8 mouse cellular contexts compared by ENCODE assay signal in the genomic region with DNA sequence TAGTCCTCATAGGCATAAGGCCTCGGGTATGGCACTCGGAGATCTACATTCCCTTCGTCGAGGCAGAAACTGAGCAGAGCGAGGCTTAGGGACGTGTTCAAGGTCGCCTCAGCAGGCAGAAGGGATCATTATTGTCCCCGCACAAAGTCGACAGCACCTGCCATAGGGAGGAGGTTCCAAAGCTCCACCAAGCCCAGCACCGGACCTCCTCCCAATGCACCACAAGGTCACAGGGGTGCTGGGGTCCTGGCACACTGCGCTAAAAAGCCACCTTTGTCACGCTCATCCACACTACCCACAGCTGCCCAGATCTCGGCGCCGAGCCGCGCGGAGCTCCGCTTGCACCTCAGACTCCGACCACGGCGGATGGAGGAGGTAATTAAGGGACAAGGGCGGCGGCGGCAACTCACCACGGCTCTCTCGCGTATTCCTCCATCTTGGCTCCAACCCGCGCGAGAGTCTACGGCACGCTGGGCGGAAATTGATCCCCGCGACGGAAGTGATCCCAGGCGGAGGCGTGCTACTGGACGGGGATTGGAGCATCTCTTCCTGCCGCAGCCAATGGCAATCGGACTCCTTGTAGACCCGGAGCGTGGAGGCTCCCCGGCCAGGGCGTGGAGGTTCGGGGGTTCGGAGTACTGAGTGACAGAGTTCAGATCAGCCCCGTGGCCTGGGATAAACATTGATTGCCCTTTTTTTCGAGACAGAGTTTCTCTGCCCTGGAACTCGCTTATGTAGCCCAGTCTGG. TPM values are rescaled to one million over a fixed set of nuclear protein-coding genes. Genes with fewer than 3 reads are reported as not detected.
DNase-seq lines count a peak whose midpoint lies in the region; ATAC-seq and TF ChIP-seq lines count a peak whose summit lies in the region.

Gene Timm17a, minus strand, starts transcription at position 495 of the 748 bp plus-strand sequence.

- H3K9me3 ChIP-seq in embryonic facial prominence, embryonic 13.5 days: no peaks in the 10 kb centered on the region
- H3K9me3 ChIP-seq in limb, embryonic 12.5 days: no peaks in the 10 kb centered on the region
- H3K9me3 ChIP-seq in midbrain, embryonic 15.5 days: no peaks in the 10 kb centered on the region

- ATAC-seq in embryonic facial prominence, embryonic 13.5 days (ENCODE audit: insufficient number of reproducible peaks, insufficient read depth, low FRiP score, low TSS enrichment, low read depth): peak; percentile 99
- peak; percentile 97 for ATAC-seq in limb, embryonic 12.5 days (ENCODE audit: insufficient number of reproducible peaks, insufficient read depth, low FRiP score, low TSS enrichment, low read depth)
- ATAC-seq in midbrain, embryonic 15.5 days (replicated peaks): peak; percentile 100

- H3K4me2 ChIP-seq in embryonic facial prominence, embryonic 13.5 days: peak within 1 kb of the TSS; percentile 85
- H3K4me2 ChIP-seq in limb, embryonic 12.5 days: peak within 1 kb of the TSS; percentile 87
- peak within 1 kb of the TSS; percentile 81 for H3K4me2 ChIP-seq in midbrain, embryonic 15.5 days

- H3K9ac ChIP-seq in embryonic facial prominence, embryonic 13.5 days: peak within 1 kb of the TSS; percentile 99
- H3K9ac ChIP-seq in limb, embryonic 12.5 days (replicated peaks): peak within 1 kb of the TSS; percentile 96
- peak within 1 kb of the TSS; percentile 96 for H3K9ac ChIP-seq in midbrain, embryonic 15.5 days

- peak within 1 kb of the TSS; percentile 86 for H3K27ac ChIP-seq in embryonic facial prominence, embryonic 13.5 days
- H3K27ac ChIP-seq in kidney, adult 2 months (ENCODE audit: insufficient read depth, low read depth, low read length): peak within 1 kb of the TSS; percentile 83
- peak within 1 kb of the TSS; percentile 90 for H3K27ac ChIP-seq in limb, embryonic 12.5 days
- H3K27ac ChIP-seq in midbrain, embryonic 15.5 days: peak within 1 kb of the TSS; percentile 86
- H3K27ac ChIP-seq in spleen, adult 2 months (ENCODE audit: insufficient read depth, low read length): peak within 1 kb of the TSS; percentile 30

- TF ChIP-seq POLR2A in kidney, adult 2 months (IDR thresholded peaks at IDR 0.05; ENCODE audit: low read depth, low read length): peak; percentile 43
- TF ChIP-seq POLR2A in spleen, adult 2 months (IDR thresholded peaks at IDR 0.05; ENCODE audit: low read depth, low read length): peak; percentile 5; the same call in 1 of the 2 replicates

- peaks cover 21% of the 10 kb centered on the region for H3K36me3 ChIP-seq in embryonic facial prominence, embryonic 13.5 days
- H3K36me3 ChIP-seq in kidney, adult 2 months (ENCODE audit: control insufficient read depth, insufficient read depth, low read length): peaks cover 1% of the 10 kb centered on the region; the same call in 1 of the 2 replicates
- H3K36me3 ChIP-seq in limb, embryonic 12.5 days: peaks cover 26% of the 10 kb centered on the region
- peaks cover 7% of the 10 kb centered on the region for H3K36me3 ChIP-seq in midbrain, embryonic 15.5 days (replicated peaks)
- peaks cover 2% of the 10 kb centered on the region; the same call in 1 of the 2 replicates for H3K36me3 ChIP-seq in spleen, adult 2 months (ENCODE audit: control insufficient read depth, insufficient read depth, low read length)

- peaks cover 17% of the 10 kb centered on the region for H3K4me1 ChIP-seq in embryonic facial prominence, embryonic 13.5 days
- H3K4me1 ChIP-seq in kidney, adult 2 months (ENCODE audit: control insufficient read depth, insufficient read depth, low read length): peaks cover 10% of the 10 kb centered on the region; the same call in 1 of the 2 replicates
- peaks cover 17% of the 10 kb centered on the region for H3K4me1 ChIP-seq in limb, embryonic 12.5 days (replicated peaks)
- peaks cover 21% of the 10 kb centered on the region for H3K4me1 ChIP-seq in midbrain, embryonic 15.5 days
- H3K4me1 ChIP-seq in spleen, adult 2 months (ENCODE audit: control insufficient read depth, insufficient read depth, insufficient read length): peaks cover 2% of the 10 kb centered on the region; the same call in 1 of the 2 replicates

- no peak for TF ChIP-seq CTCF in kidney, adult 2 months (conservative IDR thresholded peaks at IDR 0.05; ENCODE audit: insufficient read depth, insufficient read length, low read depth, low read length)
- no peak for TF ChIP-seq CTCF in spleen, adult 2 months (IDR thresholded peaks at IDR 0.05; ENCODE audit: extremely low read depth, insufficient read depth, insufficient read length, insufficient replicate concordance)

- under 1% methylated on average over 51 of the region's 51 CpGs for WGBS in embryonic facial prominence, embryonic 13.5 days
- WGBS in kidney, adult 2 months: under 1% methylated on average over 51 of the region's 51 CpGs
- under 1% methylated on average over 51 of the region's 51 CpGs for WGBS in limb, embryonic 12.5 days
- under 1% methylated on average over 51 of the region's 51 CpGs for WGBS in midbrain, embryonic 15.5 days
- WGBS in spleen, adult 2 months: under 1% methylated on average over 51 of the region's 51 CpGs

- H3K4me3 ChIP-seq in embryonic facial prominence, embryonic 13.5 days: peak within 1 kb of the TSS; percentile 96
- peak within 1 kb of the TSS; percentile 77 for H3K4me3 ChIP-seq in kidney, adult 2 months (ENCODE audit: insufficient read depth, low read depth, low read length)
- H3K4me3 ChIP-seq in limb, embryonic 12.5 days (replicated peaks): peak within 1 kb of the TSS; percentile 88
- H3K4me3 ChIP-seq in midbrain, embryonic 15.5 days: peak within 1 kb of the TSS; percentile 81
- H3K4me3 ChIP-seq in spleen, adult 2 months (ENCODE audit: extremely low read depth, insufficient read depth, insufficient read length): peak within 1 kb of the TSS; percentile 89

- DNase-seq in 3134 (ENCODE audit: extremely low read depth, insufficient read length, low spot score): peak; percentile 92
- peak; percentile 95 to 96 for DNase-seq in adrenal gland, postnatal 36 days
- DNase-seq in heart, adult 18-20 months: peak; percentile 94 to 96
- DNase-seq in kidney, adult 2 months: peak; percentile 97
- peak; percentile 79 to 86 for DNase-seq in spleen, adult 2 months (ENCODE audit: low read depth in 1 of 2, low spot score in 2 of 2)

- H3K27me3 ChIP-seq in embryonic facial prominence, embryonic 13.5 days: no peaks in the 10 kb centered on the region
- no peaks in the 10 kb centered on the region for H3K27me3 ChIP-seq in kidney, adult 2 months (replicated peaks; ENCODE audit: control insufficient read depth, insufficient read depth, low read length)
- H3K27me3 ChIP-seq in limb, embryonic 12.5 days: no peaks in the 10 kb centered on the region
- H3K27me3 ChIP-seq in midbrain, embryonic 15.5 days (replicated peaks): peaks cover 4% of the 10 kb centered on the region
- no peaks in the 10 kb centered on the region for H3K27me3 ChIP-seq in spleen, adult 2 months (ENCODE audit: control insufficient read depth, insufficient read depth, low read length)

RNA-seq across cellular contexts. Expression of gene Timm17a, which starts in this region (rescaled TPM):
- 100 to 1,000 TPM; 212 to 215 TPM for total RNA-seq in adrenal gland, postnatal 36 days (2021)
- 165 and 192 TPM in 2 replicates for polyA plus RNA-seq in embryonic facial prominence, embryonic 13.5 days (2015; fragmentation: Nextera tagmentation; extraction: Ambion mirVana)
- 100 to 1,000 TPM; 390 to 405 TPM for total RNA-seq in heart, adult 18-20 months (2021)
- 122 and 134 TPM in 2 replicates for polyA plus RNA-seq in kidney, adult 2 months (2012; rRNA removed)
- 193 and 194 TPM in 2 replicates for polyA plus RNA-seq in limb, embryonic 12.5 days (2016; fragmentation: Nextera tagmentation; extraction: Ambion mirVana)
- 135 and 138 TPM in 2 replicates for polyA plus RNA-seq in midbrain, embryonic 15.5 days (2015; fragmentation: Nextera tagmentation; extraction: Ambion mirVana)
- 15.1 and 15.2 TPM in 2 replicates for polyA plus RNA-seq in spleen, adult 2 months (2012; rRNA removed)

Comparison
In these comparisons a context has a peak if more than half of its experiments do, and no peak if none do; other contexts are left out.
1. Peak in every context shown above with its lines: DNase-seq, ATAC-seq, H3K4me3 ChIP-seq and H3K27ac ChIP-seq.
2. H3K27ac ChIP-seq: peak in every context shown above with its lines; median percentile 90 in limb, embryonic 12.5 days; 86 in embryonic facial prominence, embryonic 13.5 days; 86 in midbrain, embryonic 15.5 days; 83 in kidney, adult 2 months; 30 in spleen, adult 2 months.